Mouse (Mus musculus): ENCODE data around the gene Atg5.

DNA sequence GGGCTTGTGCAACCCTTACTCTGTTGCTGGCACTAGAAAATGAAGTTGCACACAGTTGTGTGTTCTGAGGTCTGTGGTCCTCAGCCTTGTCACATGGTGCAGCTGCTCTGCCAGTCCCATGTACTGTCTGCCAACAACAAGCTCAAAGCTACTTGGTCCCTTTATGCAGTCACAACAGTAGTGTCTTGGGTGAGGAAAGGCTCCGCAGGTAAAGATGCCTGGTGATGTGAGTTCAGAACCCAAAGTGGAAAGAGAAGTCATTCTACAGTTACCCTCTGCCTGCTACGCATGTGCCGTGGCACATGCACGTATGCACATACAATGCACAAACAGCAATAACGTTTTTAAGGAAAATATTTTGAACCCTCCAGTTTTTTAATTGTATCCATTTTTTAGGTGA, 88.5 kb downstream of the Atg5 start:
- no peak for TF ChIP-seq CTCF (IDR thresholded peaks at IDR 0.05; ENCODE audit: borderline replicate concordance, control insufficient read depth, extremely low read depth, insufficient read depth, low read length, poor library complexity)
- TF ChIP-seq POLR2A (IDR thresholded peaks at IDR 0.05; ENCODE audit: control insufficient read depth, extremely low read depth, insufficient read depth, low read length, poor library complexity): no peak

Measured in thymus, adult 2 months (tissue).